Mouse (Mus musculus): Measurements from ENCODE around the gene Brinp2. TPM values are rescaled to one million over a fixed set of nuclear protein-coding genes. Genes with fewer than 3 reads are reported as not detected.

Brinp2 gene
- polyA plus RNA-seq, 1 experiment from 2014 or later, result 0.09 TPM

DNA sequence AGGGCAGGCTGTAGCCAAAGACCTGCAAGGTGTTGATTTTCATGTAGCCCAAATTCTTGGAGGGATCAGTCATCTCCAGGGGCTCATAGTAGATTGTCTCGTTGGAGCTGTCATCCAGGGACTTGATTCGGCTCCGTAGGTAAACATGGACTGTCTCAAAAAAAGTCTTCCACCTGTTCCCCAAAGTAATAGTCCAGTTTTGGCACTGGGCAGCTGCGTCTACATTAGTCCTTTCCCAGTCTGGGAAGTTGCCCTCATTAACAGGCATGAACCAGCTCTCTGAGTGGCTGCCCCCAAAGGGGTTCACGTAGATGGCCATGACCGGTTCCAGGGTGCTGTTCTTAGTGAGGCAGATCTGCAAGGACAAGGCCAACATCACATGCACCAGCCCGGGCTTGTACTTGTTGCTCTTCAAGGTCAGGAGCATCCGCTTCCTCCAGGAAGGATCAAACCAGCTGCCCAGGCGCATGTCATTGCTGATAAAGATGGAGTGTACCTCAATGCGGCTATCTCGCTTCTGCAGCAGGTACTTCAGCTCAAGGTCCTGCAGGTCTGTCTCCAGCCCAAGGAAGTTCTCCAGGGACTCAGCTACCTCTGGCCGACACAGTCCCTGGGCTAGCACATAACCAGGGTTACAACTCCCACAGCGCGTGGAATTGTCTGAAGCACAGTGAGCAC is 109.5 kb downstream of the Brinp2 start:
- H3K27me3 ChIP-seq, result no peaks in the 10 kb centered on the region
- no peak for ATAC-seq (ENCODE audit: insufficient number of reproducible peaks, insufficient read depth, low FRiP score, low TSS enrichment, low read depth)
- no peak overlapping the region for H3K9ac ChIP-seq (replicated peaks)
- H3K4me1 ChIP-seq (replicated peaks), result no peaks in the 10 kb centered on the region
- no peak overlapping the region for H3K4me3 ChIP-seq (replicated peaks)
- no peak overlapping the region for H3K4me2 ChIP-seq
- no peaks in the 10 kb centered on the region for H3K36me3 ChIP-seq
- 94% methylated on average over 14 of the region's 14 CpGs for WGBS
- no peaks in the 10 kb centered on the region for H3K9me3 ChIP-seq
- H3K27ac ChIP-seq, result no peak overlapping the region

DNA sequence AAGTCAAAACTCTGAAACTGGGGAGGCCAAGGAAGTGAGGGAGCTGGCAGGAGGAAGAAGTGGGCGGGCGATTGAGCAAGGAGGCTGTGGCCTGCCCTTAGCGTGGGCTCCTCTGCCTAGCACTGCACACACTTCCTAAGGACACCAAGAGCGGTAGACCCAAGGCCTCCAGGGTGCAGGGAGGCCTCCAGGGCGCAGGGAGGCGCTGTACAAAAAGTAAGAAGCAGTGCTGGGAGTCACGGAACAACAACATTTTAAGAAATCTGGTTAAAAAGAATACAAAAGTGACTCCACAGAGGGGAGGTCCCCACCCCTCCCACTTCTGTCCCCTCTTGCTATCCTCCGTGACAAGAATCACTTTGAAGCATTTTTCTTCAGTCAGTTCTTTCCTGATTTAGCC is 110.6 kb downstream of the Brinp2 start:
- Histone ChIP-seq H3K36me3 (no peaks in the 10 kb centered on the region), H3K4me3 (replicated peaks) (no peak overlapping the region), H3K4me2 (no peak overlapping the region), H3K27me3 (no peaks in the 10 kb centered on the region), H3K9me3 (no peaks in the 10 kb centered on the region), H3K27ac (no peak overlapping the region), H3K4me1 (replicated peaks) (no peaks in the 10 kb centered on the region), H3K9ac (replicated peaks) (no peak overlapping the region)
- ATAC-seq (ENCODE audit: insufficient number of reproducible peaks, insufficient read depth, low FRiP score, low TSS enrichment, low read depth), result no peak
- 83% methylated on average over 8 of the region's 8 CpGs for WGBS

DNA sequence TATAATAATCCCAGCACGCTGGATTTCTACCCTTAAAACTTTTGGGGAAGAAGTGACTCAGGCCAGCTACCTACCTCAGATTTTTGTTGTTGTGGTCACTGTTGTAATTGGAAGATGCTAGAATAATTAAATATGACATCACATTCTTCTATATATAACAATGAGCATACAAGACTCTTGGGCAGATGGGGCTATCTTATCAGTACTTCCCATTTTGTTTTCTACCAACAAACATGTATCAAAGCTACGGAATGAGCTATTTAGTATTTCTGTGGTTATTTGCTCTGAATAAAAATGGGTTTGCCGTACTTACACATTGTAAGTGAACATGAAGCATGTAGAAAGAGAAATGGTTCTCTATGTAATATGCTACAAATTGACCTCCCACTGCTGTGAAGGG is 112.1 kb downstream of the Brinp2 start:
- ATAC-seq (ENCODE audit: insufficient number of reproducible peaks, insufficient read depth, low FRiP score, low TSS enrichment, low read depth), result no peak
- Histone ChIP-seq H3K9me3 (no peaks in the 10 kb centered on the region), H3K9ac (replicated peaks) (no peak overlapping the region), H3K27me3 (no peaks in the 10 kb centered on the region), H3K27ac (no peak overlapping the region), H3K36me3 (no peaks in the 10 kb centered on the region), H3K4me2 (no peak overlapping the region), H3K4me1 (replicated peaks) (no peaks in the 10 kb centered on the region), H3K4me3 (replicated peaks) (no peak overlapping the region)
- WGBS, result 96% methylated on average over 3 of the region's 3 CpGs

DNA sequence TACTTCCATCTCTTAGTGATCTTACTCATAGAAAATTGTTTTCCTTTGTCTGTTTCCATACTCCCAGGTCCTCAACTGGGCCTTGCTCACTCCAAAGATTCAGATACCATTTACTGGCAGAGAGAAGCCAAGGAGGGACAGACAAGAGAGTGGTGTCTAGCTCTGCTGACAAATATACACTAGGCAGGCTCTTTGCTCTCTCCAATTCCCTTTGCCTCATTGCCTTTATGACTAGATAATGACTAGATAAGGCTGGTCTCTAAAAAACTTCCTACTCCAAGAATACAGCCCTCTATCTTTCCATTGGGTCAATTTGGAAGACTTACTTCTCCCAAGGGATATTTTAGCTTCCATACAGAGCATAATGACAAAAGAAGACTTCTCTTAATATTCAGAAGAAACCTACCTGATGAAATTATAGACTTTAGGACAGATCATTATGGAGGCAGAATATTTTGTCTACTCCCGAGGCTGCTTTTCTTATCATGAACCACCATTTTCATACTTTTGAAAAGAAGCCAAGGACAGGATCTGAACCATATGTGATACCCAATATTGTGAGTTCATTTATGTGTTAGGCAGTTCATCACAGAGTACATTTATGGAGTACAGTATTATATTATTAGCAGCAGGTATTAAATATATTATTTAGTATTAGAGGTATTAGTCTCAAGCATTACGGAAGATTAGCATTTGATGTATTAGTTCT is 114.1 kb downstream of the Brinp2 start:
- no peaks in the 10 kb centered on the region for H3K4me1 ChIP-seq (replicated peaks)
- no peak overlapping the region for H3K27ac ChIP-seq
- no peaks in the 10 kb centered on the region for H3K27me3 ChIP-seq
- no peak overlapping the region for H3K4me2 ChIP-seq
- no peaks in the 10 kb centered on the region for H3K9me3 ChIP-seq
- 93% methylated on average over 2 of the region's 2 CpGs for WGBS
- no peak overlapping the region for H3K4me3 ChIP-seq (replicated peaks)
- ATAC-seq (ENCODE audit: insufficient number of reproducible peaks, insufficient read depth, low FRiP score, low TSS enrichment, low read depth), result no peak
- no peak overlapping the region for H3K9ac ChIP-seq (replicated peaks)
- H3K36me3 ChIP-seq, result no peaks in the 10 kb centered on the region

DNA sequence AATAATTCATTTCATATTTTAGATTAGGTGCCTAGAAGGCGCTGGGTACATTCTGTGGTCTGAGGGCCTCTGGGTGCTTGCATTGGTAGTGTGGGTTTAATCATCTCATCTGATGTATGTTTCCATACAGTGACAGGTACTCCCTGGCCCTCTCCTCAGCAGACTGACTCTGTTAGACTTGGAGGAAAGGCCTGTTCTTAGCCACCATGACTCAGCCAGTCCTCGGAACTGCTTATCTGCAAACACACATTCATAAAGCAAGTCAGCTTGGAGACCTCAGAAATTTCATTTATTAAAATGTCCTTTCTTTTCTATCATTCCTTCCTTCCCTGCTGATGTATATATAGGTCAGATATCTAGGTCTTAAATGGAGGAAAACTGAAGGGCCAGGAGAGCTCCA is 116.3 kb downstream of the Brinp2 start:
- Histone ChIP-seq H3K4me3 (replicated peaks) (no peak overlapping the region), H3K36me3 (no peaks in the 10 kb centered on the region), H3K4me2 (no peak overlapping the region), H3K27ac (no peak overlapping the region), H3K27me3 (no peaks in the 10 kb centered on the region), H3K9me3 (no peaks in the 10 kb centered on the region), H3K4me1 (replicated peaks) (no peaks in the 10 kb centered on the region), H3K9ac (replicated peaks) (no peak overlapping the region)
- WGBS, result 90% methylated on average over 2 of the region's 2 CpGs
- ATAC-seq (ENCODE audit: insufficient number of reproducible peaks, insufficient read depth, low FRiP score, low TSS enrichment, low read depth), result no peak

DNA sequence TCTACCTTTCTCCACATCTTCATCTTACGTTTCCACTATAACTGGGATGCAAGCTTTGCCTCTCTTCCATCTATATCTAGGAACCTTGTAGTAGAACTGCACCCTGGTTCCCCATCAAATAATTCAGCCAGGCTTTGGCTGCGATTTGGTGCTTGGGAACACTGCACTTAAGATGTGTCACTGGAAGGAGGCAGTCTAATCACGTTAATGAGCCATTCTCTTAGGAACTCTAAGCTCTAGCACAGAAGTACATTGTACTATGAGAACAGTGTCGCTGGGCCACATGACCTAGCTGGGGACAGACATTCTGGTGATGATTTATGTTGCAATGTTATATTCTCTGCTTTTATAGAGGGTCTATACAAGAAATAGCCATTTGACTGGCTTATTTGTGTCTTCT is 117.4 kb downstream of the Brinp2 start:
- H3K27me3 ChIP-seq, result no peaks in the 10 kb centered on the region
- 65% methylated on average over 4 of the region's 4 CpGs for WGBS
- no peaks in the 10 kb centered on the region for H3K9me3 ChIP-seq
- no peak overlapping the region for H3K4me2 ChIP-seq
- H3K4me1 ChIP-seq (replicated peaks), result no peaks in the 10 kb centered on the region
- no peak for ATAC-seq (ENCODE audit: insufficient number of reproducible peaks, insufficient read depth, low FRiP score, low TSS enrichment, low read depth)
- H3K4me3 ChIP-seq (replicated peaks), result no peak overlapping the region
- H3K9ac ChIP-seq (replicated peaks), result no peak overlapping the region
- no peak overlapping the region for H3K27ac ChIP-seq
- no peaks in the 10 kb centered on the region for H3K36me3 ChIP-seq

DNA sequence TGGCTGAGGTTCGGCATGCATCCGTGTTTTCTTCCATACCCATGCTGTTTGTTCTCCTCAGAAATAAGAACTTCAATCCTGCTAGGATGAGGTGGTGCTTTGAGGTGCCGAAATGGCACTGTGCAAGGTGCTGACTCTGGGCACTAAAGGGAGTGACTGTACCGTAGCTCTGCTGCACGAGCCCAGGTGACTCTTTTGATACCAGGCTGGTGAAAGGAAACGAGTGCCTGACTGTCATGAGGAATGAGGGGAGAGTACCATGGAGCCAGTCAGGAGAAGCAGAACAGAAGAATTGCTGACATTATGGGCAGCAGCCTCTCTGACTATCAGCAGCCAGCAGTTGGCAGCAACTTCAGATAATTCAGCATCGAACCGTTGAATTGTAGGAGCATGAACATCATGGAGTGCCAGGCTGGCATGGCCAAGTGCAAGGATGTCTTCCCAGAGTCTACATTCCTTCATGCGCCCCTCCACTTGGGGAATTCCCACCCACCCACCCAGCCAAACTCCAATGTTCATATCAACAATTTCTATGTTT is 127.4 kb downstream of the Brinp2 start:
- no peak overlapping the region for H3K4me2 ChIP-seq
- no peak overlapping the region for H3K4me3 ChIP-seq (replicated peaks)
- no peak overlapping the region for H3K27ac ChIP-seq
- H3K9me3 ChIP-seq, result no peaks in the 10 kb centered on the region
- H3K27me3 ChIP-seq, result no peaks in the 10 kb centered on the region
- no peaks in the 10 kb centered on the region for H3K36me3 ChIP-seq
- H3K4me1 ChIP-seq (replicated peaks), result 0 out of 2 replicates have a peak, but pooled peaks cover 5% of the 10 kb centered on the region
- WGBS, result 84% methylated on average over 9 of the region's 9 CpGs
- ATAC-seq (ENCODE audit: insufficient number of reproducible peaks, insufficient read depth, low FRiP score, low TSS enrichment, low read depth), result no peak
- H3K9ac ChIP-seq (replicated peaks), result no peak overlapping the region

DNA sequence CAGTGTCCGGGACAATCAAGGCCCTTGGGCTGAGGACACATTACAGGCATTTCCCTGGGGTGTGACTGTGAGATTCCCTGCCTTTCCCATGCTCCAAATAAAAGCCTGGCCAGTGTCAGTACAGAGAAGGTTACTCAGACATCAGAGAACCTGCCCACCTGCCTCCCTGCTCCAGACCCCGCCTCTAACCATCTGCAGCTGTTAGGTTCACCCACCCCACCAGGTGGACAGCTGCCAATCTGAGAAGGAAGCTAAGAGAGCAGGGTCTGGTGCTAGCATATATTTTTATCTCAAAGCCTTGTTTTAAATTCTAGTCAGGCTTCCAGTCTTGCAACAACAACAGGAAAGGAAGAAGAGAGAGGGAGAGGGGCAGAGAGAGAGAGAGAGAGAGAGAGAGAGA is 128.9 kb downstream of the Brinp2 start:
- Histone ChIP-seq H3K4me1 (replicated peaks) (0 out of 2 replicates have a peak, but pooled peaks cover 5% of the 10 kb centered on the region), H3K36me3 (no peaks in the 10 kb centered on the region), H3K27me3 (no peaks in the 10 kb centered on the region), H3K9ac (replicated peaks) (no peak overlapping the region), H3K27ac (no peak overlapping the region), H3K4me2 (no peak overlapping the region), H3K9me3 (no peaks in the 10 kb centered on the region), H3K4me3 (replicated peaks) (no peak overlapping the region)
- 57% methylated on average over 2 of the region's 2 CpGs for WGBS
- ATAC-seq (ENCODE audit: insufficient number of reproducible peaks, insufficient read depth, low FRiP score, low TSS enrichment, low read depth), result no peak

DNA sequence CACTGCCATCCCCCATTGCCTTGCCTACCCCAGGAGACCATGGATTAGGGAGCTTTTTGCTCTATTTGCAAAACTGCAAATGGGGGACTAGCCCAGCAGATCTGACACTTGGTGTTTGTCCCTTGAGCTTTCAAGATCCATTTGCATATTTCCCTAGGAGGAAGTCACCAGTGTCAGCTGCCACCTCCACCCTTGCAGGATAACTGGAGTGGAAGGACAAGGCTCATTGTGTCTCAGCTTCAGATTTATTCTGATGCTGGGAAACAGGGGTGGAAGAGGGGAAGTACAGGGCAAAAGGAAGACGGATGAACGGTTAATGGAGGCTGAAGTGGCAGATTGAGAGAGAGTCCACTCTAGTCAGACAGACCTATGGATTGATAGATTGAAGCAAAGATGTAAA is 129.4 kb downstream of the Brinp2 start:
- Histone ChIP-seq H3K4me1 (replicated peaks) (0 out of 2 replicates have a peak, but pooled peaks cover 5% of the 10 kb centered on the region), H3K4me2 (no peak overlapping the region), H3K9ac (replicated peaks) (no peak overlapping the region), H3K27me3 (no peaks in the 10 kb centered on the region), H3K4me3 (replicated peaks) (no peak overlapping the region), H3K9me3 (no peaks in the 10 kb centered on the region), H3K36me3 (no peaks in the 10 kb centered on the region), H3K27ac (no peak overlapping the region)
- 60% methylated on average over 2 of the region's 2 CpGs for WGBS
- ATAC-seq (ENCODE audit: insufficient number of reproducible peaks, insufficient read depth, low FRiP score, low TSS enrichment, low read depth), result no peak

DNA sequence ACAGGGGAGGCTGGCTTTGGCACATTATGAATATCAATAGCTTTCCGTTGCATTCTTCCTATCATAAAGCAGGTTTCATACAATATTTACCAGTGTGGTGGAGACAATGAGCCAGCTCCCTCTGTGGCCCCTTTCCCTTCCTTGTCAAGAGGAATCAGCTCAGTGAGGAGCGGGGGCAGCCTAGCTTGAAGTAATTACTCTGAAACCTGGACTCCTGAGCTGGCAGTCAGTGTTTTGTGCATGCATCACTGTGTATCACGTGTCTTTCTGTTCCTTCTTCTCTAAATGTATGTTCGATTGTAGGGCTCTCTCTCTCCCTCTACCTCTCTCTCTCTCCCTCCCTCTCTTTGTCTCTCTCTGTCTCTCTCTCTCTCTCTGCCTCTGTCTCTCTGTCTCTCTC is 135.1 kb downstream of the Brinp2 start:
- no peak overlapping the region for H3K4me2 ChIP-seq
- ATAC-seq (ENCODE audit: insufficient number of reproducible peaks, insufficient read depth, low FRiP score, low TSS enrichment, low read depth), result no peak
- peaks cover 7% of the 10 kb centered on the region for H3K4me1 ChIP-seq (replicated peaks)
- no peaks in the 10 kb centered on the region for H3K27me3 ChIP-seq
- WGBS, result 69% methylated on average over 4 of the region's 4 CpGs
- H3K4me3 ChIP-seq (replicated peaks), result no peak overlapping the region
- no peak overlapping the region for H3K27ac ChIP-seq
- H3K9me3 ChIP-seq, result no peaks in the 10 kb centered on the region
- no peak overlapping the region for H3K9ac ChIP-seq (replicated peaks)
- no peaks in the 10 kb centered on the region for H3K36me3 ChIP-seq

DNA sequence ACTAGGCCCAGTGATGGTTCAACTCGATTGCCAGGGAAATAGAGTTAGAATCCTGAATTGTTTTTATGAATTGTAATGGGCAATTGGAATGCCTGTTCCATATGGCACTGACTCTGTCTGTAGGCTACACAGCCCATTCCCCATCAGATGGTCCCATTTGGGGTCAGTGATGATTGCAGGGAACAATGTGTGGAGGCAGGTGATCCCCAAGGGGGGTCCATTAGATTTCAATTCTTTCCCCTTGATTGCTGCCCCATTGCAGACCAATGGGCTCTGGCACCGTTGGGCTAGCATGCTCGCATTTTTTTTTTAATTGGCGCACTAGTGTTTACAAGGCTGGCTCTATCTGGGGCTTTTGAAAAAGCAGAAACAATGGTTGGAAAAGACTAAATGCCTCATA is 136.0 kb downstream of the Brinp2 start:
- Histone ChIP-seq H3K4me3 (replicated peaks) (no peak overlapping the region), H3K9me3 (no peaks in the 10 kb centered on the region), H3K36me3 (no peaks in the 10 kb centered on the region), H3K4me2 (no peak overlapping the region), H3K9ac (replicated peaks) (no peak overlapping the region), H3K27me3 (no peaks in the 10 kb centered on the region), H3K27ac (no peak overlapping the region), H3K4me1 (replicated peaks) (peaks cover 7% of the 10 kb centered on the region)
- 71% methylated on average over 4 of the region's 4 CpGs for WGBS
- no peak for ATAC-seq (ENCODE audit: insufficient number of reproducible peaks, insufficient read depth, low FRiP score, low TSS enrichment, low read depth)

Data from limb, embryonic 12.5 days (tissue).